Mouse (Mus musculus): ENCODE results near the gene Sox12.
"Not testable (repeated sequence)": the region's sequence is repeated elsewhere in the genome, so short reads cannot be mapped to it uniquely, and the experiment has no call there.

Sox12 gene

GRCm38 (mm10) chr2:152397680-152398435, at the start of gene Sox12:
Sox12 (minus strand) TSS chr2:152398063.
- peak; percentile 99 for DNase-seq (ENCODE audit: low read depth, low spot score)

- no peak for DNase-seq (ENCODE audit: low read depth, low spot score)
Observed at GRCm38 (mm10) chr2:152447461-152447860, 49.6 kb upstream of the Sox12 start.

GRCm38 (mm10) chr2:152446642-152447041, 48.8 kb upstream of the Sox12 start:
- no peak for DNase-seq (ENCODE audit: low read depth, low spot score)

GRCm38 (mm10) chr2:152443281-152443680, 45.4 kb upstream of the Sox12 start:
- no peak for DNase-seq (ENCODE audit: low read depth, low spot score)

- no peak for DNase-seq (ENCODE audit: low read depth, low spot score)
Observed at GRCm38 (mm10) chr2:152442322-152442721, 44.5 kb upstream of the Sox12 start.

GRCm38 (mm10) chr2:152439833-152440232, 42.0 kb upstream of the Sox12 start:
- DNase-seq (ENCODE audit: low read depth, low spot score): no peak

GRCm38 (mm10) chr2:152438963-152439362, 41.1 kb upstream of the Sox12 start:
- DNase-seq (ENCODE audit: low read depth, low spot score): no peak

GRCm38 (mm10) chr2:152436983-152437860, 39.4 kb upstream of the Sox12 start:
- peak; percentile 84 for DNase-seq (ENCODE audit: low read depth, low spot score)

- DNase-seq (ENCODE audit: low read depth, low spot score): no peak
Observed at GRCm38 (mm10) chr2:152436405-152436901, 38.6 kb upstream of the Sox12 start.

- DNase-seq (ENCODE audit: low read depth, low spot score): not testable (repeated sequence)
Observed at GRCm38 (mm10) chr2:152428481-152428880, 30.6 kb upstream of the Sox12 start.

GRCm38 (mm10) chr2:152427493-152427892, 29.6 kb upstream of the Sox12 start:
- no peak for DNase-seq (ENCODE audit: low read depth, low spot score)

GRCm38 (mm10) chr2:152415786-152416185, 17.9 kb upstream of the Sox12 start:
- no peak for DNase-seq (ENCODE audit: low read depth, low spot score)

GRCm38 (mm10) chr2:152415287-152415686, 17.4 kb upstream of the Sox12 start, which contains the start of gene 6820408C15Rik:
6820408C15Rik (plus strand) TSS chr2:152415587.
- no peak for DNase-seq (ENCODE audit: low read depth, low spot score)

- peak; percentile 92 for DNase-seq (ENCODE audit: low read depth, low spot score)
Observed at GRCm38 (mm10) chr2:152414591-152415165, 16.8 kb upstream of the Sox12 start, which contains the start of gene Zcchc3. Zcchc3 (minus strand) TSS chr2:152415027.

- DNase-seq (ENCODE audit: low read depth, low spot score): no peak
Observed at GRCm38 (mm10) chr2:152413765-152414584, 16.1 kb upstream of the Sox12 start.

GRCm38 (mm10) chr2:152413158-152413764, 15.4 kb upstream of the Sox12 start:
- no peak for DNase-seq (ENCODE audit: low read depth, low spot score)

GRCm38 (mm10) chr2:152412526-152413157, 14.8 kb upstream of the Sox12 start:
- DNase-seq (ENCODE audit: low read depth, low spot score): no peak

- no peak for DNase-seq (ENCODE audit: low read depth, low spot score)
Observed at GRCm38 (mm10) chr2:152411471-152411870, 13.6 kb upstream of the Sox12 start.

- DNase-seq (ENCODE audit: low read depth, low spot score): peak; percentile 95
Observed at GRCm38 (mm10) chr2:152410971-152411371, 13.1 kb upstream of the Sox12 start.

GRCm38 (mm10) chr2:152409781-152410180, 11.9 kb upstream of the Sox12 start:
- DNase-seq (ENCODE audit: low read depth, low spot score): no peak
